Mouse (Mus musculus) neural tube, embryonic 10.5 days (tissue): Measurements from ENCODE around the gene Ces2h.
A peak's percentile ranks its signal among the peaks of the same experiment; 100 is the strongest.
"Not testable (repeated sequence)": the region's sequence is repeated elsewhere in the genome, so short reads cannot be mapped to it uniquely, and the experiment has no call there.

ENCODE experiments used
- DNase-seq: peaks from one replicate; pipeline ENCODE4 v3.0.0-alpha.2; 2017; ENCODE audit warnings: low spot score; ENCODE audit errors: extremely low spot score

Ces2h gene

GRCm38 (mm10) chr8:105000586-105000985, at the start of gene Ces2h:
Gene Ces2h (plus strand): TSS chr8:105000853.
- no peak for DNase-seq

GRCm38 (mm10) chr8:104961537-104961961, 39.1 kb upstream of the Ces2h start, which contains the start of gene Ces2g:
Gene Ces2g (plus strand): TSS chr8:104961718.
- no peak for DNase-seq

DNA sequence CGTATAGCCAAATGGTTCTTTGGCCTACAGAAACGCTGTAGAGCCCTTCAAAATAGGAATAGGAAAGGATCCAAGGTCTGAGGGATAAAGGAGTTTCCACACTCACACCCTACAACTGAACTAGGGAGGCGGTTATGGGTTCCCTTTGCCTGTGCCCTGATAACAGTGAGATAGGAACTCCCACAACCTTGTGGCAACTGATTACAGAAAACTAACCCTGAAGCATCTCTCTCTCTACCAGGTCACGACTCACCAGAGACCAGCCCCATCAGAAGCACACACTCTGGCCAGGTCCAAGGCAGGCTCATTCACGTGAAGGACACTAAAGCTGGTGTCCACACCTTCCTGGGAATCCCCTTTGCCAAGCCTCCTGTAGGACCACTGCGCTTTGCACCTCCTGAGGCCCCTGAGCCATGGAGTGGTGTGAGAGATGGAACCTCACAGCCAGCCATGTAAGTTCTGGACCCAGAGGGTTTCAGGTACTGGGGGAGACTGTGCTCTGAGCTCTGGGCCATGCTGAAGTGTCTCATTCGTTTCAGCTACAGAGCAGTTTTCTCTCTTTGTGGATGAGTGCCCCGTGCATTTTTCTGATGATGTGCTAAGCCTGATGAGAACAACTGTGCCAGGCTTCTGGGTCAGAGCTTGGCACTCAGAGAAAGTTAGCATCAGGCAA, 38.3 kb upstream of the Ces2h start:
- DNase-seq: no peak

DNA sequence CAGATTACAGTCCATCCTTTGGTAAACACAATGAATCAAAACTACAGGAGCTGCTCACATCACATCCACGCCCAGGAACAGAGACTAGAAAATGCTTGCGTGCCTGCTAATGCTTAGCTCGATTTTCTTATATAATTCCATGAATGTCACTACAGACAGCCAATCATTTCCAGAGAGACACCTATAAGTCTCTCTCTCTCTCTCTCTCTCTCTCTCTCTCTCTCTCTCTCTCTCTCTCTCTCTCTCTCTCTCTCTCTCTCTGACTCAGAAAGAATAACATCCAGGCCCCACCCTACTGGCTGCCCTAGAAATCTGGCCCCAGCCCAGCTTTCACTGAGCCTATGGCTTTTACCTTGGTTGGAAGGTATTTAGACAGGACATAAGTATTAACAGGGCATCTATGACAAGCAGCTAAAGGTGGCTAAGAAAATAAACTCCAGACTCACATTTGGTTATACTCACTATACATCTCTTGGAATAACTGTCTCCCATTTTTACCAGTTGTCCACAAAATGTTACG, 37.2 kb upstream of the Ces2h start:
- no peak for DNase-seq

- no peak for DNase-seq
Observed at GRCm38 (mm10) chr8:104984126-104984525, 16.5 kb upstream of the Ces2h start.

DNA sequence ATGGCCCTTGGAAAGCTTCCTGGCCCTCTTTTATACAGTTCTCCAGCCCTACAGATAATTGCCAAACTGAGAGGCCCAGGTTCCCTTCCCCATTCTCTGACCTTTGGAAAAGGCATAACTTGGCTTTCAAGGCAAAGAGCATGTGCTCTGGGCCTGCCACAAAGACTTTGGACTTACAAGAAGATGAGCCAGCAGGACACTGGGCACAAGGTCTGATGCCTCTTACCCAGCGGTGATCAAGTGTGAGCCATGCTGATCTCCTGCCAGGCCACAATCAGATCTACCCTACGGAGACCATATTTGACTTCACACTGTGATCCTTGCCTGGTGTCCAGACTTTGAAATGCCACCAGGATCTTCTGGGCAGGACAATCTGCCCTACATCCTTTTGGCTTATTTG, 15.7 kb upstream of the Ces2h start:
- no peak for DNase-seq

- no peak for DNase-seq
Observed at GRCm38 (mm10) chr8:104998191-104998590, 2.5 kb upstream of the Ces2h start.

DNA sequence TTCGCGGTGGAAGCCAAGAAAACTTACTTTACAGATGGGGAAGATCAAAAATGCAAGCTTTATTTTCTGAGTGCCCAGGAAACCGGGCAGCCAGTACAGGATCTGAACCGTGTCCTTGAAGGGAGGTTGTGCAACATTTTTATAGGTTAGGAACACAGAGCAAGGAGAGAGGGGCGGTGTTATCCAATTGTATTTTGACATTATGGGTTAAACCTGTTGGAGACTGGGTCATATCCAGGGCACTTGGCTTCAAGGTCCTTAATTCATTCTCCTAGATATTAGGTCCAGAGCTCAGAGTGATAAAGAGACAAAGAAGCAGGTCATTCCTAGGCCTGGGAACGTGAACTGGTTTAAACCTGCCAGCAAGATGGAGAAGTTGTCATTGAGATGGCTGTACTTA, 1.5 kb upstream of the Ces2h start:
- DNase-seq: no peak

DNA sequence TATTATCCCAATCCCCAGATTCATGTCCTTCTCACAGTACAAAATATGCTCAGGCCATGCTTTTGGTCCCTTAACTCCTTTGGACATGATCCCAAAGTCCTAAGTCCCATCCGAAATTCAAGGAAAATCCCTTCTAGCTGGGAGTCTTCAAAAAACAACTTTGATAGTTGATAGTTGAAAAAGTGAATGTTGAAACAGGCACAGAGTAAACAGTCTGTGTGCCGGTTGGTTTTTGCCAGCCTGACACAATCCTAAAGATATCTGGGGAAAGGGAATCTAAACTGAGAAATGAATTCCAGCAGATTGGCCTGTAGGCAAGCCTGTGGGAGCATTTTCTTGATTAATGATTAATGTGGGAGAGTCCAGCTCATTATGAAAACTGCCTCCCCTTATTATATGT, 9.3 kb downstream of the Ces2h start:
- no peak for DNase-seq

DNA sequence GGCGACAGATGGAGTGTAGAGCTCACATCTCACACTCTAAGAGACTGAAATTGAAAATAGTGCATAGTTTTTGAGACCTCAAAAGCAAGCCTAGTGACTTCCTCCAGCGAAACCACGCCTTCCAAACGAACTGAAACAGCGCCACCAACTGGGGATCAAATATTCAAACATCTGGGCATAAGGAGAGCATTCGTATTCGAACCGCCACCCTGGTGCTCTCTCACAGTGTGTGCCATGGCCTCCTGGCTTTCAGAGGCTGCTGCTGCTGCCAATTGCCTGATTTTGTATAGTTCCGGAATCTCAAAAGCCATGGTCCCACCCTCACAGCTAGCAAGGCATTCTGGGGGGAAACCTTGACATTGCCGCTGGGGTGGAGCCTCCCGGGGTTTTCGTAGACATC, 10.5 kb downstream of the Ces2h start:
- DNase-seq: no peak

- no peak for DNase-seq
Observed at GRCm38 (mm10) chr8:105014391-105014790, 13.7 kb downstream of the Ces2h start.

GRCm38 (mm10) chr8:105021954-105022353, 21.3 kb downstream of the Ces2h start:
- DNase-seq: no peak

GRCm38 (mm10) chr8:105023087-105023486, 22.4 kb downstream of the Ces2h start:
- DNase-seq: no peak

- no peak for DNase-seq
Observed at GRCm38 (mm10) chr8:105025050-105025449, 24.4 kb downstream of the Ces2h start.

DNA sequence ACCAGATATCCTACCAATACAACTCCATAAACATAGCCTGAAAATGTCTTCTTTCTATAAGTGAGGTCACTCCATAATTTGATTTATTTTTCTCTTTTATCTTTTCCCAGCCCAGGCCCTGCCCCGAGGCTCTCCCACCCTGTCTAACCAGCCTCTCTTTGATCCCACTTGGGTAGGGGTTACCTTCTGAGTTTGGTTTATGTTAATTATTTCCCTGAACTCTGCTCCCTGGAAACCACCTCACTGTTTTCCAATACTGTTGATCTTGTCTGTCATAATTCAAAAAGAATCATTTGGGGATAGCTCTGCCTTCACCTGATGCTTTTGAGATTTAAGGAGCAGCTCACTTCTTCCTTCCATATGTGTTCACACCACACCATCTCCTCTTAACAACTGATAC, 42.9 kb downstream of the Ces2h start:
- no peak for DNase-seq

DNA sequence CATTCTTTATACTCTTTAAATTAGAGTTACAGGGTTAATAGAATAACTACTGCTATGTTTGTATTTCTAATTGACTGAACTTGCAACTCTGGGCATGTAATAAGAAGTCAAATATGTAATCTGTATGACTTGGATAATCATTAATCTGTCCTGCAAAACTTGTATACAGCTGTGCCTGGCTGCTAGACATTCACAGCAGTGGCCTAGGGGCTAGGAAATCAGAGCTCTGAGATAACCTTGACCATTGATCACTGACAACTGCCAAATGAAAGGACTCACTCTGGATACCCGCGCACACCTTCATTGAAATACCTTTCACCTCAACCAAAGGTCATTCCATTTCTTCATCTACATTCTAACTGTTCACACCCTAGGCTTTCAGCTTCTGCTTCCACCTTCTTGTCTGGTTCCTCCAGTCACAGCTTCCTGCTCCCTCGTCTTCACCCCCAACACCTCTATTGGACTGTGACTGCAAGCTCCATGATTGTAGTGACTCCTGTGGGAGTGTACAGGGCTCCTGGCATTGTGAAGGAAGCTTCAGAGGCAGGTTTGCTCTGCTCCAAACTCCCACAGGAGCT, 45.3 kb downstream of the Ces2h start:
- no peak for DNase-seq

GRCm38 (mm10) chr8:105048371-105048854, 47.8 kb downstream of the Ces2h start, which contains the start of gene Ces3a:
Gene Ces3a (plus strand): TSS chr8:105048601.
- DNase-seq: no peak

GRCm38 (mm10) chr8:105056211-105056610, 55.6 kb downstream of the Ces2h start:
- no peak for DNase-seq

GRCm38 (mm10) chr8:105060056-105060455, 59.4 kb downstream of the Ces2h start:
- DNase-seq: no peak

- peak; percentile 53 for DNase-seq
Observed at GRCm38 (mm10) chr8:105066761-105067160, 66.1 kb downstream of the Ces2h start.

- DNase-seq: not testable (repeated sequence)
Observed at GRCm38 (mm10) chr8:105067905-105068304, 67.3 kb downstream of the Ces2h start.

GRCm38 (mm10) chr8:105068971-105069370, 68.3 kb downstream of the Ces2h start:
- DNase-seq: no peak
